Comparison of ENCODE assay signal across 22 mouse cellular contexts in the genomic region with DNA sequence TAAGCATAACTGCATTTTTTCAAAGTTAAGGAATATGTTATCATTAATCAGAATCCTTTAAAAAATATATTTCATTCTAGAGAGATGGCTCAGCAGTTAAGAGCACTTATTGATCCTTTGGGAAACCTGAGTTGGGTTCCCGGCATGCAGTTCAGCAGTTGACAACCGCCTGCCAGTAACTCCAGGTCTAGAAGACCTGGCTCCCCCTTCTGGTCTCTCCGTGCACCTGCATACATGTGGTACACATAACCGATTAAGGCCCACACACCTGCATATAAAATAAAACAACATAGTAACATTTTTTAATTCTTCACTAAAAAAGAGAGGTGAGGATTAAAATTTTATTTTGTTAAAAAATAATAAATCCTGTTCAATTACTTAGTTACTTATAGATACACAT.
DNase-seq lines count a peak whose midpoint lies in the region; ATAC-seq and TF ChIP-seq lines count a peak whose summit lies in the region.
"Had no signal": no experiment of that assay in that cellular context is flagged by ENCODE, and none has a peak within 500 bp of the region (broad histone marks: within the 10 kb centered on the region; RNA-seq: fewer than 3 reads in every experiment).

No protein-coding gene starts in this region.

- CTCF ChIA-PET in Patski (lab: Charles Lee) = no interaction called here

- no peaks in the 10 kb centered on the region for H3K36me3 ChIP-seq in liver, embryonic 14.5 days (replicated peaks; ENCODE audit: control insufficient read depth, insufficient read depth, low read depth)
- H3K36me3 ChIP-seq in liver, embryonic 12.5 days = no peaks in the 10 kb centered on the region
- no peaks in the 10 kb centered on the region for H3K36me3 ChIP-seq in E14TG2a.4 (ENCODE audit: insufficient read depth, low read length)
- H3K36me3 ChIP-seq in ES-Bruce4 (ENCODE audit: control insufficient read depth, insufficient read depth, low read length, poor library complexity, severe bottlenecking) = no peaks in the 10 kb centered on the region
- no peaks in the 10 kb centered on the region for H3K36me3 ChIP-seq in midbrain, embryonic 11.5 days (ENCODE audit: control insufficient read depth, insufficient read depth, low read length)
- no peaks in the 10 kb centered on the region for H3K36me3 ChIP-seq in heart, embryonic 11.5 days (ENCODE audit: control insufficient read depth, insufficient read depth, low read length)
- H3K36me3 ChIP-seq in midbrain, postnatal 0 days (ENCODE audit: insufficient read depth, low read length) = no peaks in the 10 kb centered on the region
- H3K36me3 ChIP-seq: embryonic facial prominence, embryonic 15.5 days; forebrain, embryonic 10.5 days; forebrain, embryonic 15.5 days; heart, embryonic 12.5 days; hindbrain, embryonic 15.5 days had no signal

- in situ Hi-C loops in Patski (cut with MboI; ENCODE audit: low pct_unique_long_range_greater_than_20kb) = no loop called here

- H3K4me3 ChIP-seq in liver, embryonic 14.5 days (ENCODE audit: insufficient read depth in 1 of 2, low read depth in 2 of 2, low read length in 2 of 2) = no peak overlapping the region
- no peak overlapping the region for H3K4me3 ChIP-seq in liver, embryonic 12.5 days
- H3K4me3 ChIP-seq in E14TG2a.4 (replicated peaks; ENCODE audit: low read length) = no peak overlapping the region
- H3K4me3 ChIP-seq in ES-Bruce4 (ENCODE audit: low read depth, low read length) = no peak overlapping the region
- H3K4me3 ChIP-seq in midbrain, embryonic 11.5 days (ENCODE audit: low read depth, low read length) = no peak overlapping the region
- no peak overlapping the region for H3K4me3 ChIP-seq in heart, embryonic 11.5 days (ENCODE audit: low read depth, low read length)
- H3K4me3 ChIP-seq in midbrain, postnatal 0 days (ENCODE audit: low read depth, low read length) = no peak overlapping the region
- H3K4me3 ChIP-seq: embryonic facial prominence, embryonic 15.5 days; erythroblast, embryonic 14.5 days; forebrain, embryonic 10.5 days; forebrain, embryonic 15.5 days; heart, adult 2 months; heart, embryonic 12.5 days; hindbrain, embryonic 15.5 days had no signal

- H3K27ac ChIP-seq in liver, embryonic 14.5 days = no peak overlapping the region
- no peak overlapping the region for H3K27ac ChIP-seq in liver, embryonic 12.5 days
- H3K27ac ChIP-seq in ES-Bruce4 (ENCODE audit: insufficient read depth, low read length) = no peak overlapping the region
- no peak overlapping the region for H3K27ac ChIP-seq in midbrain, embryonic 11.5 days (ENCODE audit: low read depth, low read length)
- no peak overlapping the region for H3K27ac ChIP-seq in heart, embryonic 11.5 days (ENCODE audit: low read depth, low read length)
- H3K27ac ChIP-seq in midbrain, postnatal 0 days (ENCODE audit: low read depth, low read length) = no peak overlapping the region
- H3K27ac ChIP-seq: embryonic facial prominence, embryonic 15.5 days; forebrain, embryonic 10.5 days; forebrain, embryonic 15.5 days; heart, adult 2 months; hindbrain, embryonic 15.5 days had no signal

- H3K4me2 ChIP-seq in liver, embryonic 14.5 days (ENCODE audit: low read depth) = no peak overlapping the region
- no peak overlapping the region for H3K4me2 ChIP-seq in liver, embryonic 12.5 days
- no peak overlapping the region for H3K4me2 ChIP-seq in midbrain, embryonic 11.5 days
- no peak overlapping the region for H3K4me2 ChIP-seq in heart, embryonic 11.5 days
- H3K4me2 ChIP-seq in midbrain, postnatal 0 days (ENCODE audit: low read depth, low read length, poor library complexity, severe bottlenecking) = no peak overlapping the region
- H3K4me2 ChIP-seq: embryonic facial prominence, embryonic 15.5 days; forebrain, embryonic 15.5 days; heart, embryonic 12.5 days; hindbrain, embryonic 15.5 days had no signal

- DNase-seq in liver, embryonic 14.5 days (ENCODE audit: low read depth in 3 of 3, low spot score in 3 of 3) = no peak
- DNase-seq in Patski (ENCODE audit: low read depth, low spot score) = no peak
- DNase-seq in midbrain, embryonic 11.5 days (ENCODE audit: low spot score, missing footprints) = no peak
- DNase-seq in midbrain, postnatal 0 days (ENCODE audit: low spot score) = no peak
- DNase-seq: adrenal gland, adult 2 months; adrenal gland, postnatal 25 days; cerebellum, adult 2 months; cerebellum, postnatal 10 days; embryo, embryonic 11 days; gastrocnemius, postnatal 36 days; heart, adult 2 months had no signal

- no peak for TF ChIP-seq POLR2A in ES-Bruce4 (IDR thresholded peaks at IDR 0.05; ENCODE audit: insufficient read depth, low read length)

- POLR2A ChIA-PET in Patski (lab: Charles Lee) = no interaction called here

- H3K27me3 ChIP-seq in liver, embryonic 14.5 days (ENCODE audit: control insufficient read depth, insufficient read depth, low read length) = no peaks in the 10 kb centered on the region
- H3K27me3 ChIP-seq in liver, embryonic 12.5 days (replicated peaks) = peaks cover 7% of the 10 kb centered on the region; the same call in 1 of the 2 replicates
- H3K27me3 ChIP-seq in E14TG2a.4 (ENCODE audit: insufficient read depth, low read length) (peaks cover 13% of the 10 kb centered on the region), ES-Bruce4 (ENCODE audit: control insufficient read depth, insufficient read depth, low read length, poor library complexity, severe bottlenecking) (no peaks in the 10 kb centered on the region; the same call in 1 of the 2 replicates), Patski (no peaks in the 10 kb centered on the region)
- H3K27me3 ChIP-seq in midbrain, embryonic 11.5 days (ENCODE audit: control insufficient read depth, insufficient read depth, low read length) = peaks cover 3% of the 10 kb centered on the region
- no peaks in the 10 kb centered on the region for H3K27me3 ChIP-seq in heart, embryonic 11.5 days (ENCODE audit: control insufficient read depth, insufficient read depth, low read length)
- no peaks in the 10 kb centered on the region; the same call in 1 of the 2 replicates for H3K27me3 ChIP-seq in midbrain, postnatal 0 days (ENCODE audit: insufficient read depth, low read length)
- H3K27me3 ChIP-seq: embryonic facial prominence, embryonic 15.5 days; forebrain, embryonic 15.5 days; heart, embryonic 12.5 days had no signal

- ATAC-seq in liver, embryonic 14.5 days (ENCODE audit: insufficient read depth) = no peak
- no peak for ATAC-seq in liver, embryonic 12.5 days
- ATAC-seq in Patski = no peak
- ATAC-seq in midbrain, embryonic 11.5 days (ENCODE audit: low FRiP score) = no peak
- no peak for ATAC-seq in heart, embryonic 11.5 days (replicated peaks; ENCODE audit: insufficient number of reproducible peaks, low FRiP score, low TSS enrichment)
- no peak for ATAC-seq in midbrain, postnatal 0 days (ENCODE audit: low FRiP score)
- ATAC-seq: forebrain, embryonic 15.5 days; inflammation-experienced regulatory T-cells, adult 6 months had no signal

- TF ChIP-seq EP300 in liver, embryonic 14.5 days (IDR thresholded peaks at IDR 0.05; ENCODE audit: low read depth) = no peak
- TF ChIP-seq EP300 in ES-Bruce4 (IDR thresholded peaks at IDR 0.05; ENCODE audit: insufficient read depth, low read depth, low read length) = no peak

- H3K4me1 ChIP-seq in liver, embryonic 14.5 days (replicated peaks; ENCODE audit: control insufficient read depth in 2 of 2, insufficient read depth in 2 of 2, low read length in 1 of 2) = no peaks in the 10 kb centered on the region
- no peaks in the 10 kb centered on the region for H3K4me1 ChIP-seq in liver, embryonic 12.5 days
- H3K4me1 ChIP-seq in E14TG2a.4 (replicated peaks; ENCODE audit: low read depth, low read length) (peaks cover 11% of the 10 kb centered on the region), ES-Bruce4 (ENCODE audit: control insufficient read depth, insufficient read depth, low read length) (no peaks in the 10 kb centered on the region)
- no peaks in the 10 kb centered on the region for H3K4me1 ChIP-seq in midbrain, embryonic 11.5 days (ENCODE audit: control insufficient read depth, insufficient read depth, low read length)
- peaks cover 11% of the 10 kb centered on the region for H3K4me1 ChIP-seq in heart, embryonic 11.5 days (ENCODE audit: control insufficient read depth, insufficient read depth, low read length)
- H3K4me1 ChIP-seq in midbrain, postnatal 0 days (ENCODE audit: insufficient read depth, low read length) = no peaks in the 10 kb centered on the region

- 0 out of 2 replicates have a peak, but pooled peaks have one; percentile 12 for TF ChIP-seq CTCF in liver, embryonic 14.5 days (IDR thresholded peaks at IDR 0.05; ENCODE audit: low read depth)
- TF ChIP-seq CTCF in E14TG2a.4 (conservative IDR thresholded peaks at IDR 0.05; ENCODE audit: low read length) (peak; percentile 55), ES-Bruce4 (IDR thresholded peaks at IDR 0.05; ENCODE audit: low read depth, low read length) (peak; percentile 19), Patski (IDR thresholded peaks at IDR 0.05) (peak; percentile 33)
- TF ChIP-seq CTCF in midbrain, postnatal 0 days (IDR thresholded peaks at IDR 0.05) = no peak; the same call in 1 of the 2 replicates

- 71% methylated on average over 4 of the region's 4 CpGs for WGBS in liver, embryonic 14.5 days (ENCODE audit: insufficient replicate concordance)
- 81% methylated on average over 4 of the region's 4 CpGs for WGBS in liver, embryonic 12.5 days (ENCODE audit: insufficient replicate concordance)
- 94% methylated on average over 4 of the region's 4 CpGs for WGBS in midbrain, embryonic 11.5 days
- 93% methylated on average over 4 of the region's 4 CpGs for WGBS in heart, embryonic 11.5 days (ENCODE audit: insufficient replicate concordance)
- 97% methylated on average over 4 of the region's 4 CpGs for WGBS in midbrain, postnatal 0 days

- H3K9me3 ChIP-seq in liver, embryonic 14.5 days (ENCODE audit: control insufficient read depth, low read length) = no peaks in the 10 kb centered on the region
- H3K9me3 ChIP-seq in liver, embryonic 12.5 days (replicated peaks) = no peaks in the 10 kb centered on the region
- no peaks in the 10 kb centered on the region for H3K9me3 ChIP-seq in E14TG2a.4 (ENCODE audit: low read length)
- H3K9me3 ChIP-seq in ES-Bruce4 (replicated peaks; ENCODE audit: control insufficient read depth, insufficient read depth, low read length, poor library complexity, severe bottlenecking) = peaks cover 2% of the 10 kb centered on the region; the same call in 1 of the 2 replicates
- H3K9me3 ChIP-seq in midbrain, embryonic 11.5 days (ENCODE audit: control insufficient read depth, low read length) = no peaks in the 10 kb centered on the region
- no peaks in the 10 kb centered on the region for H3K9me3 ChIP-seq in heart, embryonic 11.5 days (replicated peaks; ENCODE audit: control insufficient read depth, low read length)
- H3K9me3 ChIP-seq in midbrain, postnatal 0 days (ENCODE audit: low read length) = no peaks in the 10 kb centered on the region
- H3K9me3 ChIP-seq: embryonic facial prominence, embryonic 15.5 days; forebrain, embryonic 15.5 days; hindbrain, embryonic 15.5 days had no signal

- no peak overlapping the region for H3K9ac ChIP-seq in liver, embryonic 14.5 days (replicated peaks)
- no peak overlapping the region for H3K9ac ChIP-seq in liver, embryonic 12.5 days
- H3K9ac ChIP-seq in ES-Bruce4 (ENCODE audit: low read depth, poor library complexity, severe bottlenecking) = no peak overlapping the region
- H3K9ac ChIP-seq in midbrain, embryonic 11.5 days (ENCODE audit: low read length) = no peak overlapping the region
- H3K9ac ChIP-seq in heart, embryonic 11.5 days (ENCODE audit: low read depth, low read length) = no peak overlapping the region
- no peak overlapping the region for H3K9ac ChIP-seq in midbrain, postnatal 0 days (replicated peaks; ENCODE audit: low read length, poor library complexity, severe bottlenecking)
- H3K9ac ChIP-seq: embryonic facial prominence, embryonic 15.5 days; forebrain, embryonic 15.5 days; heart, embryonic 12.5 days; hindbrain, embryonic 15.5 days had no signal
